Mouse (Mus musculus) bone marrow, adult 2 months (tissue): ENCODE data around the gene Capzb. TPM values are rescaled to one million over a fixed set of nuclear protein-coding genes. Genes with fewer than 3 reads are reported as not detected.

Source experiments
- H3K27ac ChIP-seq: fragments of 200-500 bp; 2 replicates; pipeline ENCODE4 v1.5.1; 2012; ENCODE audit warnings: low read depth, mild to moderate bottlenecking, control low read depth, inconsistent platforms, low read length; ENCODE audit not compliant: control insufficient read depth, poor library complexity, insufficient read depth
- H3K4me1 ChIP-seq: fragments of 200-500 bp; 2 replicates; pipeline ENCODE4 v1.6.1; 2011; ENCODE audit warnings: low read length; ENCODE audit not compliant: control insufficient read depth, insufficient read depth
- H3K4me3 ChIP-seq: fragments of 200-500 bp; replicated peaks from 2 replicates; pipeline ENCODE3; 2011; ENCODE audit warnings: mild to moderate bottlenecking, low read depth, low read length, control low read depth; ENCODE audit not compliant: control insufficient read depth
- CTCF ChIP-seq: fragments of 200-500 bp; IDR thresholded peaks from 2 replicates; pipeline ENCODE4 v1.5.1; 2011; ENCODE audit warnings: low read length, control low read depth; ENCODE audit not compliant: control insufficient read depth, insufficient read depth
- POLR2A ChIP-seq: fragments of 200-500 bp; IDR thresholded peaks from 2 replicates; pipeline ENCODE4 v1.6.1; 2011; ENCODE audit warnings: low read depth, mild to moderate bottlenecking, control low read depth, low read length, borderline replicate concordance; ENCODE audit not compliant: control insufficient read depth
- WGBS: fragments of 180-500 bp; shearing (Covaris S2); methylation state at CpG from one replicate; pipeline ENCODE4 v1.1.7; 2018; 5-methylcytosine and 5-hydroxymethylcytosine counted together
- polyA plus RNA-seq: library from polyadenylated mRNA; stranded (reverse); fragments of >200 nt; gene quantifications from 2 replicates; pipeline ENCODE4 v1.2.4, GENCODE M21; 2011; ENCODE audit warnings: low replicate concordance; ENCODE audit not compliant: missing spikeins, insufficient read depth, insufficient read length

The Capzb gene
- polyA plus RNA-seq, 1 experiment = 160 TPM

DNA sequence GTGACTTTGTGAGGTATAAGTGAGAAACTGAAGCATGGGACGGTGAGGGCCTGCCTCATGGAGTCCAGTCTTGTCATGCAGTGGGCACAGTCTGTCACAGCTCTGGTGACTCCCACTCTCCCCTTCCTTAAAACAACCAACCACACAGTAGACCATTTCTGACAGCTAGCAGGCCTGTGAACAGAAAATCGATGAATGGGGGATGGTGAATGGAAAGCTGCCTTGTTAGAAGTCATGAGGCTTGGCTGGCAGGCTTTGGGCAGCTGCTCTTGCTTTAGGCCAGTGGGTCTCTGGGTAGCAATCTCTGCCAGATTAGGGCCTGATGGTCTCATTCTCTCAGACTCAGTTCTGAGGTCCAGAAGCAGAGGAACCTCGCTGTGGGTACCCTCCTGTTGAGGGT, 51.5 kb downstream of the Capzb start:
- 83% methylated on average over 3 of the region's 3 CpGs for WGBS
- no peak overlapping the region for H3K27ac ChIP-seq
- TF ChIP-seq POLR2A (no peak), CTCF (no peak)
- H3K4me1 ChIP-seq = peaks cover 2% of the 10 kb centered on the region; the same call in 1 of the 2 replicates
- H3K4me3 ChIP-seq = no peak overlapping the region

DNA sequence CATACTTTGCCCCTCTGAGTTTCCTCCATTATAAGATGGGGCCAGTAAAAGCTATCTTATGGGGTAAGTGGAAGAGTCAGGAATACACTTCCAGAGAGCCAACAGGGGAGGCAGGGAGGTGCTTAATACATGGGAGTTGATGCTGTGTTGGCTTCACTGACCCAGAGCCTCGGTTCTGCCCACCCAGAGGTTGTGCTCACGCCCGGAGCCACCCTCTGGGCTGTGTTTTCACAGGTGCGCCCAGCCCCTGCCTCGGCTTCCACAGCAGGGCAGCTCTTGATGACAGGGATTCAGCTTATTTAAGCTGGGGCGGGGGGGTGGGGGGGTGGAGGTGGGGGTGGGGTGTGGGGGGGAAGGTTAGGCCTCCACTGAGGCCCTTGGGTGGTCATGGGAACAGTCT, 52.1 kb downstream of the Capzb start:
- 80% methylated on average over 6 of the region's 6 CpGs for WGBS
- Histone ChIP-seq H3K4me1 (peaks cover 2% of the 10 kb centered on the region; the same call in 1 of the 2 replicates), H3K4me3 (no peak overlapping the region), H3K27ac (no peak overlapping the region)
- no peak for TF ChIP-seq CTCF
- TF ChIP-seq POLR2A = no peak

DNA sequence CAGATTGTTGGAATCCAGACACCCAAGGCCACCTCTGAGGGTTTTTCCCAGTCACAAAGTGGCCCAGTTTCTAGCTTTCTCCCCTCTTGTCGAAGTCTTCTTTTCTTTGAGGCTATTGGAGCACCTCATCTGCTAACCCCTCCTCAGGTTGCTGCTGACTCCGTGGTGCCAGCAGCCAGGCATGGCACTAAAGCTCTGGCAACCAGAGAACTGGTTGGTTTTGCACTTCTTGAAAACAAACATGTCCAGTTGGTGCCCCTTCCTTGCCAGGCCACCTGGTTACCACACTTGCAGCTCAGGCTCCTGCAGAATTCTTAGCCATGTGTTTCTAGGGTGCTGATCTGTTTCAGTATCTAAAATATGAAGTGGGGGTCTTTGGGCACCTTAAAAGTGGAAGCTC, 52.8 kb downstream of the Capzb start:
- no peak overlapping the region for H3K27ac ChIP-seq
- H3K4me3 ChIP-seq = no peak overlapping the region
- 89% methylated on average over 2 of the region's 2 CpGs for WGBS
- TF ChIP-seq CTCF = no peak
- no peak for TF ChIP-seq POLR2A
- H3K4me1 ChIP-seq = peaks cover 2% of the 10 kb centered on the region; the same call in 1 of the 2 replicates

DNA sequence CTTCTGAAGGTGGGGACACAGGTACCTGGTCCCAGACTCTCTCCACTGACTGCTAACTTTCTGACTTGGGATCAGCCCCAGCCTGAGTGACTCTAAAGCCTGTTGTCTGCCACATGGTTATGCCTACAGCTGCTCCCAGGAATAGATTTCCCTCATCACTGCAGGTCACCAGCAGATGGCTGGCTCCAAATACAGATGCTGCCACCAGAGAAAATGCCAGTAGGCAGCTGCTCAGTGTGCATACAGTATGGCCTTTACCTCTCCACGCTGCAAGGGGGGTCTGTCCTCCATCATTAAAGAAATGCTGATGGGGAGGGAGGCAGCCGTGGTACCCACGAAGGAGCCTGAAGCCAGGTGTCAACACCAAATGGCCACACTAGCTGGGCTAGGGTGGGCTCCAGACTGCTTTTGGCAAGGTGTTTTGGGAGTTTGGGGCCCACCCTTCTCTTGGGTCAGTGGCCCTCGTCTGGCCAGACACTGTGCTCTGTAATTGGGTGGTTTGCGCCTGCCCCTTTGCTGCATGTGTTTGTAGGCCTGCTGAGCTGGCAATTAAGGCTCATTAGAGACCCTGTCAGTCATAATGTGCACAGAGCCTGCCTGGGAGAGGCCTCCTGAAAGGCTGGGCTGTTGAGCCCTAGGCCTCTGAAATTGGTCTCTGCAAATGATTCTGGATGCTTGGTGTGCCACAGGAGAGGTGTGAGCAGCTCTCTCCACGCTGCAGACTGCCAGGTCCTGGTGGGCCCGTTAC, 53.6 kb downstream of the Capzb start:
- Histone ChIP-seq H3K4me1 (peaks cover 3% of the 10 kb centered on the region), H3K27ac (no peak overlapping the region), H3K4me3 (no peak overlapping the region)
- WGBS = 88% methylated on average over 7 of the region's 7 CpGs
- TF ChIP-seq CTCF (no peak), POLR2A (no peak)

DNA sequence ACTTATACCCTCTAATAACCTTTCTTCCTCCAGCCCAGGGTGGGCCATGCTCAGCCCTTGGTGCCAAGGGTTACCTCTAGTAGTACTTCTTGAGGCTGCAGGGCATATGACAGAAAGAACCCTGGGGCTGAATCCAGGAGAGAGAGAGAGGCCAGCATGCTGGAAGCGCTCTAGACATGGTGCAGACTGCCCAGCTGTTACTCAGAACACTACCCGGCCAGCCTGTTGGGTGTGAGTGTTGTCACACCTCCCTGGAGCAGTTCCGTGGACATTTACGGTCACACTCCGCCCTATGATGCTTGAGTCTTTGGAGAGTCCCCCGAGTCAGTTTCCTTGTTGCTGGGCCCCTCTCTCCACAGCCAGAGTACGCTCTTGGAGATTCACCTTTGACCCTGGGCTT, 55.3 kb downstream of the Capzb start:
- TF ChIP-seq POLR2A (no peak), CTCF (no peak)
- H3K4me3 ChIP-seq = no peak overlapping the region
- no peak overlapping the region for H3K27ac ChIP-seq
- WGBS = 84% methylated on average over 7 of the region's 7 CpGs
- peaks cover 2% of the 10 kb centered on the region; the same call in 1 of the 2 replicates for H3K4me1 ChIP-seq

DNA sequence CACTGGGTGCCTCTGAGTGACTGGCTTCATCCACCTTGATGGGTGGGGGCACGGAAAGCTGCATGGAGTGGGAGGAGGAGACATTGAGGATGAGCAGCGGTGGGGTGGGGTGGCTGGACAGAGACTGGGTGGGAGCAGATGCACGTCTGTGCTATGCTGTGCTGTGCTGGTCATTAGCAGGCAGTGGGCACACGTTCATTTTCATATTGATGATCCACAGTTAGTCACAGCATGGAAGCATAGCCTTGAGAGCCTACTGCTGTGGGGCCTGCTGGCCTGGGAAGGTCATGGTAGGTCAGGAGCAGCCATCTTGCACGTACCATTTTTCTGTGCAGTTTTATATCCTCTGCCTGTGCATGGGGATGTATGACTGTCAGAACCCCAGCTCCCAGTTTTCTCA, 56.0 kb downstream of the Capzb start:
- Histone ChIP-seq H3K4me1 (peaks cover 2% of the 10 kb centered on the region; the same call in 1 of the 2 replicates), H3K4me3 (no peak overlapping the region), H3K27ac (no peak overlapping the region)
- WGBS = 80% methylated on average over 5 of the region's 5 CpGs
- TF ChIP-seq POLR2A = no peak
- no peak for TF ChIP-seq CTCF

DNA sequence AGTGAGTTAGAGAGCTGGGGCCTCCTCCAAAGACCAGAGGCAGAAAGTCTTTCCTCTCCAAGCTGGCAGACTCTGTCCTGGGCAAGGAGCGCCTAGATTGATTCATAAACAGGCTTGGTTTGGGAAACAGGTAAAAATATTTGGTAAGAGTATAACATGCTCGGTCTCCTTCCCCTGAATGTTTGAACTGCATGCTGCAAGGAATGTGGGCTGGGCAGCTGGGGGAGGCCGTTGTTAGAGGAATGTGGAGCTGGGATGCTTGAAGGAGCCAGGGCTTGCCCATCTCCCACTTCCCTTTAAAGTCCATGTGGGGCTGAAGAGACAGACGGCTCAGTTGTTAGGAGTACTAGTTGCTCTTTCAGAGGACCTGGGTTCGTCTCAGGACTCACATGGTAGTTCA, 57.3 kb downstream of the Capzb start:
- whole genome bisulfite sequencing = 70% methylated on average over 5 of the region's 5 CpGs
- no peak for TF ChIP-seq CTCF
- no peak for TF ChIP-seq POLR2A
- Histone ChIP-seq H3K27ac (no peak overlapping the region), H3K4me3 (no peak overlapping the region), H3K4me1 (peaks cover 2% of the 10 kb centered on the region; the same call in 1 of the 2 replicates)

DNA sequence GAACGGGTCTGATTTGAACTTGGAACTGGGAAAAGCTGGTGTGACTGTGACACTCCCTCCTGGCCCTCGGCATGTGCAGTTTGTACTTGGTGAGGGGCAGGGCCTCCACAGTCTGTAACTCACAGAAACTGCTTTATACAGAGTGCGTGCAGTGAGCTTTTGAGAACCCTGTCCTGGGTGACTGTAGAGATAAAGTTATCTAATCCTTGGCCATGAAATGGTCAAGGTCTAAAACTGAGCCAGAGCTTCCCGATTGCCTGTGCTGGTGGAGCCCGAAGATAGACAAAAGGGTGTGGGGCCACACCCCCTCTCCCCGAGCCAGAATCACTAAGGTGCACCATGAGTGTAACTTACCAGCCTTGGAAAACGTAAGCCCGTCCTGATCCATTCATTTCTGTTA, 58.2 kb downstream of the Capzb start:
- WGBS = 63% methylated on average over 8 of the region's 8 CpGs
- Histone ChIP-seq H3K4me1 (peaks cover 2% of the 10 kb centered on the region; the same call in 1 of the 2 replicates), H3K4me3 (no peak overlapping the region), H3K27ac (no peak overlapping the region)
- TF ChIP-seq POLR2A (no peak), CTCF (no peak)

DNA sequence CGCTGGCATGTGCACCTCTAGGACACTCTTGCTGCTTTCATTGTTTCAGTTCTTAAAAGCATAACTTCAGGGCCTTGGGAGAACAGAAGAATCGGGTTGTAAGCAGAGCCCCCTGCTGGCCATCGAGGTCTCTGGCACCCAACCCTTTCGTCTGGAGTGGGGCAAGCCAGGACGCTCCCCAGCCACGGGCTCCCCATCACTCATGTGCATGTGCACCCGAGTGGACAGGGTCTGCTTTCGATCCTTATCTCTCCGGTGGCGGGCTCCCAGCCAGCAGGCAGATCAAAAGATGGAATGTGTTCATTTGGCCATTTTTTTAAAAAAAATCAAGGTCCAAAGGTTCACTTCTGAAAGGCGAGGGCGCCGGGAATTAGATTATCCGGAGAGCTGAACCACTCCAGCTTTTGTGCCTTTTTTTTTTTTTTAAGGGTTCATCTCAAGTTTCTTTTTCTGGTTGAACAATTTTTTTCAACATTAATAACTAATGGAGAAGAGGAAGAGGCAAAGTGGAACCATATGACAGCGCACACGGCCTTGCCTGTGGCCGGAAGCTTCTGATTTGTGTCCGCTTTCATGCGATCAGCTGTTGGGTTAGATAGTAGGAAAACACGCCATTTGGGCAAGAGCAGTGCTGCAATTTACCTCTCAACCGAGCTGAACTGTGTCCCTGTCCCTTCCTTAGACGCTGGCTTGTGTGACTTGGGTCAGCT, 59.5 kb downstream of the Capzb start:
- no peak overlapping the region for H3K4me3 ChIP-seq
- H3K27ac ChIP-seq = no peak overlapping the region
- H3K4me1 ChIP-seq = peaks cover 2% of the 10 kb centered on the region; the same call in 1 of the 2 replicates
- 49% methylated on average over 22 of the region's 22 CpGs for WGBS
- TF ChIP-seq POLR2A (no peak), CTCF (peak; percentile 72)
